Mouse (Mus musculus) CD4-positive, CD25-positive, alpha-beta regulatory T cell, adult 4 months (primary cell): ENCODE data around the gene Perm1. TPM values are rescaled to one million over a fixed set of nuclear protein-coding genes. Genes with fewer than 3 reads are reported as not detected.

ENCODE experiments used
- ATAC-seq: one replicate; pipeline ENCODE4 v1.8.0; 2017
- polyA plus RNA-seq, 2 experiments: library from polyadenylated mRNA; unstranded; fragments of 100-300 nt; shearing (Covaris generic); gene quantifications; one replicate each; pipeline ENCODE4 v1.2.1; 2017

Gene Perm1
- polyA plus RNA-seq, result 1 to 10 TPM in 1 of 2 experiments, under 1 TPM in 1; 0.86 to 1.4 TPM

- no peak for ATAC-seq
Measured at GRCm38 (mm10) chr4:156215649-156216048, at the start of gene Perm1. Gene Perm1, plus strand, starts transcription at chr4:156215868.

GRCm38 (mm10) chr4:156166477-156166876, 49.2 kb upstream of the Perm1 start:
- ATAC-seq, result no peak

DNA sequence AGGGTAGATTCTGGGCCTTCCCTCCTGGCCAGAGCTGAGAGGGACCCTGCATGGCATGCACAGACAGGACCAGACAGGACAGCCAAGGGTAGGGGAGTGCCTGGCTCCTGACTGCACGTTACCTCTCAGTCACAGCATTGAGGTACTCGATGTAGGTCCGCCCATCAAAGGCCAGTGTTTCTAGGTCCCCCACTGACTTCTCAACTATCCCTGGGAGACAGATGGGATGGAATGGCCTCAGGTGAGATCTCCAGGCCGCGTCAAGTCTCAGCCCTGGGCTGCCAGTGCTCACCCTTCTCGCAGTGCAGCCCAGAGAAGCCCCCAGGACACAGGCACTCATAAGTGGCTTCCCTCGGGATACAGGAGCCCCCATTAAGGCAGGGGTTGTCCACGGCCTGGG, 47.1 kb upstream of the Perm1 start:
- ATAC-seq, result no peak

GRCm38 (mm10) chr4:156169129-156169528, 46.5 kb upstream of the Perm1 start:
- no peak for ATAC-seq

DNA sequence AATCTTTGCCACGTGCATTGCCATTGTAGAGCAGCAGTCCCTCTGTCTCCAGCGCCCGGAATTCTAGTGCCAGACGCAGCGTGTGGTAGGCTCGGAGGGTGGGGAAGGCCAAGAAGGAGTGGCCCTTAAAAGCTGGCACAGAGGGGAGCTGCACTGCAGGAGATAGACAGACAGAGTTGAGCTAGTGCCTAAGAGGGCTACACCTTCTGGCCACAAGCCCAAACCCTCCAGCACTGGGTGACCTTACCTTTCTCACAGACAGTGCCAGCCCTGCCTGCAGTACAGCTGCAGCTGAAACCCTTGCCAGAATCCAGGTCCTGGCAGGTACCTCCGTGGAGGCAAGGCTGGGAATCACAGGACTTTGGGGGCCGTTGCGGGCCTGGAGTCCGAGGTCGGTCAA, 43.8 kb upstream of the Perm1 start:
- no peak for ATAC-seq

GRCm38 (mm10) chr4:156177630-156178029, 38.0 kb upstream of the Perm1 start:
- ATAC-seq, result no peak

DNA sequence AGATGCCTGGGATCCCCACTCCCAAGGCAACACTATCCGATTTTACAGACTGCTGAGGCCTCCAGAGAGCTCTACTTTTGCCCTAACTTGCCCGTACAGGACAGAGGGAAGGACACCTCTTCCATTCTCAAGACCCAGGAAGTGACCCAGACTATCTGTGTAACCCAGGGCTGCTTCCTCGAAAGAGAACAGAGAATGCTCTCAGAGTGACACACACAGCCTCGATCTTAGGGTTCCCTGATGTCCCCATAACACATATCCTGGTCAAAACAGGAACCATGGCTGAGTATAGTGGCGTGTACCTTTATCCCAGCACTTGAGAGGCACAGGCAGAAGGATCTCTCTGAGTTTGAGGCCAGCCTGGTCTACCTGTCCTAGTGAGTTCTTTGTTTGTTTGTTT, 31.9 kb upstream of the Perm1 start:
- ATAC-seq, result no peak

GRCm38 (mm10) chr4:156184291-156184954, 31.2 kb upstream of the Perm1 start:
- ATAC-seq, result no peak

DNA sequence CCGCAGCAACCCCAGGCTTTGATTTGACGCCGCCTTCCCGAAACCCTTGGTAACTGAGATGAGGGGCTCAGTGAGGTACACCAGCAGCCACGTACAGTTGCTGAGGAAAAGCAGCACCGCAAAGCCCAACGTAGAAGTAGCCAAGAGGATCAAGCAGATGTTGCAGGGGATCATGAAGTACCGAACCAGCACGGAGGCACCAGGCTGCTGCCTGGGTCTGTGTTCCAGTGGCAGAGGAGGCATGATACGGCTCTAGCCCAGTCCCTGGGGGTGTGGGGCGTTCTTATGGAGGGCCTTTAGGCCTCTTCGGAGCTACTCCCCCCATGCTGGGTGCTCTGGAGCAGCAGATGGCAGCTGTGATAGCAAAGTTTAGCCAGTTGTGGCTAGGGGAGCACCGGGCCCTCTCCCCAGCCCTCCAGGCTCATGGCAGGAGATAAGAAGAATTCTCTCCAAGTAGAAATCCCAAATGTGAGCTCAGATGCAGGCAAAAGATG, 30.2 kb upstream of the Perm1 start:
- ATAC-seq, result no peak

DNA sequence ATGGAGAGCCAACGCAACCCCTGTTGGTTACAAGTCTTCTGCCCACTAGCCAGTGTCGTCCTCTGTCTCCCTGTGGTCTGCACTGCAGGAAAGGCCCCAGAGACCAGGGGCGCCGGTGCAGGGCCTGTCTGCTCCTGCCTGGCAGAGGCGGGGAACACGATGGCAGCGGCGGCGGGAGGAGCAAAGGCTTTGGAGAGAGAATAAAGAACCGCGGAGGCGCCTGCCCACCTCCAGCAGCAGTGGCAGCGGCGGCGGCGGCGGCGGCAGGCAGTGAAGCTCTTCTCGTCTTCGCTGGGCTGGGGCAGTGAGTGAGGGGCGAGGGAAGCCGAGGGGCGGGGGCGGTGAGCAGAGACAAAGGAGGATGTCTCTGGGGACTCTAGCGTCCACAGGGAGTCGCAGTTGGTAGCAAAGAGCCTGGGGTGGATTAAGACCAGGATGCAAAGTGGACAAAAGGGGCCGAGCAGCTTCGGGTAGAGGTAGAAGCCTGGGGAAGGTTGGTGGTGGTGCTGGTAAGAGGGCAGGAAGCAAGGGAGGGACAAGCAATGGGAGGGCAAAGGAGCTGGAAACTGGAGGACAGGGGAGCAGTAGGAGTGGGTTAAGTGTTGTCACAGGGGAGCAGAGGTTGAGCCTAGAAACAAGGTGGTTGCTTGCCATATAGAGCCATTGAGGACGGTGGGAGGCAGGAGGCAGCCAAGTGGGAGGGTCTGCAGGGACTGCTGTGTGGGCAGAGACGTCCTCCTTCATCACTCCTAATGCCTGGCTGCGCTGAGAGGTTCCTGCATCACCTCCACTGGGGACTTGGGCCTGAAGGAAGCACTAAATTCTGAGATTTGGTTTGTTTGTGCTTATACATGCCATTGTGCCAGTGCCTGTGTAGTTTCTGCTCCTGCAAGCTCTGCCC, 29.5 kb upstream of the Perm1 start:
- no peak for ATAC-seq

- no peak for ATAC-seq
Measured at GRCm38 (mm10) chr4:156188162-156188810, 27.4 kb upstream of the Perm1 start.

GRCm38 (mm10) chr4:156188811-156189323, 26.8 kb upstream of the Perm1 start:
- ATAC-seq, result no peak

DNA sequence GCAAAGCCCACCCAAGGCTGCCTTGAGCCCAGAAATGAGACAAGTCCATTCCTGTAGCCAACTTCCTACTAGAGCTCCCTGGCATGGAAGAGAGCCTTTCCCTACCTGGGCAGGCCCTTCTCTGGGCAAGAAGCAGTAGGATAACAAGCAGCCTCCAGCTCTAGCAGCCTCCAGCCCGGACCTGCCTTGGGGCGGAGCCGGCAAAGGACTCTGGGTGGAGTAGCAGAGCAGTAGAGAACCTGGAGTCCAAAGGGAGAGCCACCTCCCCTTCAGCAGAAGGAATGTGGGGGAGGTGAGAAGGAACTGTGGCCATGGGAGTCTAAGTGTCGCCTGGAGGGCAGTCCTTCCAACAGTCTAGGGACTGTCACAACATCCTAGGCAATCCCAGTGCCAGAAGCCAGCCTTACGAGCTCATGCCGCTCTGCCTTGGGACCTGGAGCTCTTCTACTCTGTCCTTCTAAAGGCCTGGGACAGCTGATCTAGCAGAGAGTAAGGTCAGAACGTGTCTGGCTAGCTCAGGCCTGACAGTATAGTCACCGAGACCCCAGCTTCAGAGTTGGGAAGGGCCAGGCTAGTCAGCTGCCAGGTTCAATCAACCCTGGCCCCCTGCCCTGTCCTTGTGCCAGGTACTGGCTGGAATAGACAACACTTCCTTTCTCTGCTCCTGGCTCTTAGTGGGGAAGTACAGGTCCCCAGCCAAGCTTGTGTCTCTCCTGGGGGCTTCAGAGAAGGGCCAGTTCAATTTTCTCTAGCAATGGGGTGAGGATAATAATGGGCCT, 23.1 kb upstream of the Perm1 start:
- ATAC-seq, result no peak

- no peak for ATAC-seq
Measured at GRCm38 (mm10) chr4:156193200-156193590, 22.5 kb upstream of the Perm1 start.

DNA sequence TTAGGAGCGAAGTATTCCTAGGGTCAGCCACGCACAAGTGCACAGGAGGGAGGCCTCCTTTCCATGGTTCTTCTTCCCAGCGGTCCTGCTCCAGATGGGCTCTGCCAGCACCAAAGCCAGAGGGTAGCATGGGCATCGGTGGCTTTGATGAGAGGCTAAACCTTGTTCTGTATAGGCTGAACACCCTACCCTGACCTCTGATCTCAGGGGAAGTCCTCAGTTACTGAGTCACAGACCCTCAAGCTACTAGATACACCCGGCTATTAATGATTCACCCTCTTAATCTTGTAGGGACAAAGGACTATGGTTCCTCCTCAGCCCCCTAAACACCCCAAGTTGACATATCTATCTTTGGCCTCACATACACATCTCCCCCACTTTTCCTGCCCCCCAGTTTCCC, 21.8 kb upstream of the Perm1 start:
- no peak for ATAC-seq

GRCm38 (mm10) chr4:156194346-156194745, 21.3 kb upstream of the Perm1 start:
- ATAC-seq, result no peak

DNA sequence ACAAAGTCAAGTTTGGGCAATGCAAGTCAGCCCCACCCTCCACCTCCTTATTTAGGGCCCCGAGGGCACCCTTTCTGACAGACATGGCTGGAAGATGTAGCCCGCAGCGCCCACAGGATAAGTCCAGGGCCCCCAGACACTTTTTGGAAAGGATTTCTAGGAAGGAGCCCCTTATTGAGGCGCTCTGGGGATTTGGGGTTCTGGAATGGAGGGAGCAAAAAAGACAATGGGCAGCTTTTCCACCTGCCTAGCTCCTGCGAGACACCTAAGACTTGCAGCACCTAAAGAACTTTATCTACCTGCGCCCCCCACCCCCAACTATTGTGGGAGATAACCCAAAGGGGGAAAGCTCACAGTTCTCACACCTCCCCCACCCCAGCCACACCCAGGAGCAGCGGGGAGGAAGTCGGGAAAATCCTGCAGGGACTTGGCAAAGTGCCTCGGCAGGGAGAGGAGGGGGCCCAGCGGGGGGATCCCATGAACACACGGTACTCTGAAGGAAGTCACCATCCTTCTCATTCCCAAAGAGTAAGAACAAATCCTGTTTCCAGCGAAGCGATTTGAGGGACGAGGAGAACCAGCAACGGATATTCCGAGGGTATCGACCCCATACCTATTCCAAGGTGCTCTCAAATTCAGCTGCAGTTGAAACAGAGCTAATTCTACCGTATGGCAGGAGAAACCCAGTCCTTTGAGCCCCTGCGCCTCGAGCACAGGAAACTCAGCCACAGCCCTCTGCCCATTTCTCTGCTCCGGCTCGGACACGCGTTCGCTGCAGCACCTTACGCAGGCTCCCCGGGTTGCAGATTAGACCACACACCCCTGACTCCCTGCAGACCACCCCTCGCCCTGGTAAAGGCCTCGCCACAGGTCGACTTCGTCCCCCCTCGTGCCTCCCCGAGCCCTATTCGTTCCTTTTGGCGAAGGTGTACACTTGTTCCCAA, 19.5 kb upstream of the Perm1 start:
- ATAC-seq, result no peak

DNA sequence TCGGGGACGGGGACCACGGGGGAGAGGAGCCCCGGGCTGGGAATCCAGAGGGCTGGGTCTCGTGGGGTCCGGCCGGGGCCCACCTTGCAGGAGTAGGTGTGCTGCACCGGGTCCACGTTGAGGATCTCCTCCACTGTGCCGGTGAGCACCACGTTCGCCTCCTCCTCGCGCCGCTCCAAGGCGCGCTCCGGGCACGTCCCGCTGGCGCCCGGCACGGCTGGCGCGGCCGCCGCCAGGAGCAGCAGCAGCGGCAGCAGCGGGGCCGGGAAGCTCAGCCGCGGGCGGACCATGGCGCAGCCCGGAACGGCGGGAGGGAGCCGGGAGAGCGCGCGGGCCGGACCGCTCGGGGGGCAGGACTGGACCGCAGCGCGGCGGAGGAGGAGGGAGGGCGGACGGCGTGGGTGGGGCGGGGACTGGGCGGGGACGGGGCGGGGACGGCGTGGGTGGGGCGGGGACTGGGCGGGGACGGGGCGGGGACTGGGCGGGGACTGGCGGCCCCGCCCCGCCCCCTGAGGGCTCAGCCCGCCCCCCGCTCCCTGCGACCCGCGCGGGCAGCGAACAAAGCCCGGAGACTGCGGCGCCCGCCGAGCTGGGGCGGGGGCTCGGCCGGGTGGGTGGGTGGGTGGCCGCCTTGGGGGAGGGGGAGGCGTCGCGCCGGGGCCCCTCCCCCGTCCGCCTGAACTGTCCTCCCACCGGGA, 18.4 kb upstream of the Perm1 start, which contains the start of gene Agrn:
TSS of gene Agrn (minus strand) at position 358 of the 698 bp plus-strand sequence.
- peak; percentile 25 for ATAC-seq

DNA sequence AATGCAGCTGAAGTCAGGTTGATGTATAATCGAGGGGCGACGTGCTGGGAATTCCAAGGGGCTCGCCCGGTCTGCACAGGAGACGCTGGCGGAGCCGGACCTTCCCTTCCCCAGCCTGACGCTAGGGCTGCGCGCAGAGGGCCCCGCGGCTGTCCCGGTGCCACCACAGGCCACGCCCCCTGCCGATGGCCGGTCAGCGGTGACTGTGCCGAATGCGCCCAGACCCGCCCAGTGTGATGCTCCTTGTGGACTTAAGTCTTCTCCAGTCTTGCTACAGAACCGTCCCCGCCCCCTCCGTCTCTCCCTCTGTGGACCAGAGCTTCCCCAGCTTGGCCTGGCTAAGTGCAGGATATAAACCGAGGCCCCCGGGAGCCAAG, 17.9 kb upstream of the Perm1 start:
- ATAC-seq, result peak; percentile 9
